Mouse (Mus musculus) thymus, adult 2 months (tissue): ENCODE results near the gene Cdk1.

Source experiments
- CTCF ChIP-seq: fragments of 200-500 bp; IDR thresholded peaks from 2 replicates; pipeline ENCODE4 v1.5.1; 2012; ENCODE audit warnings: mild to moderate bottlenecking, control low read depth, low read length, moderate library complexity, borderline replicate concordance; ENCODE audit not compliant: control insufficient read depth, poor library complexity, insufficient read depth; ENCODE audit errors: extremely low read depth
- POLR2A ChIP-seq: fragments of 200-500 bp; IDR thresholded peaks from 2 replicates; pipeline ENCODE4 v1.6.1; 2012; ENCODE audit warnings: mild to moderate bottlenecking, low read length, control low read depth, moderate library complexity; ENCODE audit not compliant: control insufficient read depth, poor library complexity, insufficient read depth; ENCODE audit errors: extremely low read depth

DNA sequence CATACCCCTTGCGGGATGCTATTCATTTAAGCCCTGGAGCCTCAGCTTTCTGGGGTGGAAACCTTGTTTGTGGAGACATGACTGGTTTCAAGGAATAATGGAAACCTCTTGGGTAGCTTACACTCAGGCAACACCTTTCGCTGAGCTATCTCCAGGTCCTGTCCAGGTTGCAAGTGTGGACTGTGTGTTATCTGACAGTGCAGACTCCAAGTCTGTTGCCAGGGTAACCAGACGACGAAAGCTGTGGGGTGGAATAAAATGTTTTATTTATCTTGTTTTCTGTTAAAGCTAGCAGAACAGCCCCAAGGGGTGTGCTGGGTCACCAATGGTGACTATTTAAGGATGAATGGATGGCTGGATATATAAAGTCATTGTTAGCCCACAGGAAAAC is 24.1 kb downstream of the Cdk1 start:
- no peak for TF ChIP-seq POLR2A
- no peak for TF ChIP-seq CTCF
